Mouse (Mus musculus) midbrain, embryonic 12.5 days (tissue): ENCODE results near the gene Tcp1. TPM values are rescaled to one million over a fixed set of nuclear protein-coding genes. Genes with fewer than 3 reads are reported as not detected.

Source experiments
- ATAC-seq: fragments of 200-750 bp; cut with Nextera tagmentation; 2 replicates; pipeline ENCODE4 v1.8.0; 2017; ENCODE audit warnings: low read depth, moderate TSS enrichment, moderate library complexity; ENCODE audit not compliant: low FRiP score
- H3K27ac ChIP-seq: fragments of 300-500 bp; sonication (generic); replicated peaks from 2 replicates; pipeline ENCODE4 v1.5.1; 2016; ENCODE audit warnings: mild to moderate bottlenecking
- H3K27me3 ChIP-seq: fragments of 300-500 bp; sonication (generic); 2 replicates; pipeline ENCODE4 v1.6.1; 2016; ENCODE audit warnings: mild to moderate bottlenecking
- H3K36me3 ChIP-seq: fragments of 300-500 bp; sonication (generic); 2 replicates; pipeline ENCODE4 v1.6.1; 2016
- H3K4me1 ChIP-seq: fragments of 300-500 bp; sonication (generic); 2 replicates; pipeline ENCODE4 v1.6.1; 2016
- H3K4me2 ChIP-seq: fragments of 300-500 bp; sonication (generic); replicated peaks from 2 replicates; pipeline ENCODE4 v1.6.1; 2016; ENCODE audit warnings: mild to moderate bottlenecking, moderate library complexity
- H3K4me3 ChIP-seq: fragments of 300-500 bp; sonication (generic); 2 replicates; pipeline ENCODE4 v1.5.1; 2016; ENCODE audit warnings: mild to moderate bottlenecking
- H3K9ac ChIP-seq: fragments of 300-500 bp; sonication (generic); replicated peaks from 2 replicates; pipeline ENCODE4 v1.6.1; 2016; ENCODE audit warnings: mild to moderate bottlenecking, moderate library complexity
- H3K9me3 ChIP-seq: fragments of 300-500 bp; sonication (generic); 2 replicates; pipeline ENCODE4 v1.6.1; 2016; ENCODE audit warnings: mild to moderate bottlenecking
- WGBS: fragments of 180-500 bp; shearing (Covaris S2); methylation state at CpG from one replicate; pipeline ENCODE4 v1.1.7; 2016; 5-methylcytosine and 5-hydroxymethylcytosine counted together
- polyA plus RNA-seq: library from polyadenylated mRNA; unstranded; fragments of >200 nt; fragmentation: Nextera tagmentation; extraction: Ambion mirVana; gene quantifications from 2 replicates; pipeline ENCODE4 v1.2.1, GENCODE M21; 2016

Tcp1 gene
- polyA plus RNA-seq: 455 and 463 TPM in 2 replicates

DNA sequence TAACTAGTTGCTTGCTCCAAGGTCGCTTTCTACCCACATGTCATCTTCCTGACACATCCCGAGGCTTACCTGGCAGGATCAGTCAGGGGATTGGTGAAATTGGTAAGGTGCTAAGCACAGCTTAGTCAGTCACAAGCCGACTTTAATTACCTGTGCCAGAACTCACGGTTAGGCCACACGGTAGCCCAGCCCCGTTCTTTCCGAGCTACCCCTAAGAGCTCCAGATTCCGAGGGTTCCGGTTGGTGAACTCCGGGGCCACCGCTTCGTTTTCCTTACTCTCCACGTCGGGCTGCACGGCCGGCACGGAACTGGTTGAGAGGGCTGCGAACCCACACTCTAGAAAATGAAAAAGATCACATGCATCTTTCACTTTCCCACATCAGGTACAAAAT is at the start of gene Tcp1:
TSS of gene Tcp1 (plus strand) at position 214 of the 393 bp plus-strand sequence.
- Histone ChIP-seq H3K27me3 (no peaks in the 10 kb centered on the region), H3K4me1 (peaks cover 13% of the 10 kb centered on the region), H3K9ac (peak within 1 kb of the TSS; percentile 91), H3K4me3 (peak within 1 kb of the TSS; percentile 84), H3K36me3 (peaks cover 53% of the 10 kb centered on the region), H3K4me2 (peak within 1 kb of the TSS; percentile 90), H3K9me3 (no peaks in the 10 kb centered on the region), H3K27ac (peak within 1 kb of the TSS; percentile 85)
- 2% methylated on average over 18 of the region's 18 CpGs for WGBS
- ATAC-seq: peak; percentile 8; the same call in 1 of the 2 replicates

DNA sequence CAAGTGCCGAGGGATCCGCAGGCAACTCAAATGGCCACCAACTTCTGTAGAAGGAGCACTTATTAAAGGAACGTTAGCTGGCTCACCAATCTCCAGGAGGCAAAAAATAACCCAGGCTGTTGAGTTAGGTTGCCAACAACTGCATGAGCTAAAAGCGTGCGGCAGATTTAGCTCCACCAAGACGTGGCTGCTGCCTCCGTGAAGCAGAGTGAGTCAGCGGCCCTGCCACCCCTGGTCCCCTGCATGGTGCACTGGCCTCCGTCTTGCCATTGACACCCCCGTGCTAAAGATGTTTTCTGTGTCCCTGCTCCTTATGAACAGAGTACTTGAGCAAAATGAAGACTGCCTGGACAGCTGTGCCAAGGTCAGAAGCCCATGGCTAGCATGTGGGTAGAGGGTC is 48.6 kb upstream of the Tcp1 start:
- H3K9me3 ChIP-seq: no peaks in the 10 kb centered on the region
- no peak overlapping the region for H3K27ac ChIP-seq
- H3K9ac ChIP-seq: no peak overlapping the region
- no peaks in the 10 kb centered on the region for H3K27me3 ChIP-seq
- H3K4me1 ChIP-seq: no peaks in the 10 kb centered on the region
- no peak overlapping the region for H3K4me3 ChIP-seq
- H3K36me3 ChIP-seq: no peaks in the 10 kb centered on the region
- 82% methylated on average over 10 of the region's 10 CpGs for WGBS
- no peak overlapping the region for H3K4me2 ChIP-seq
- ATAC-seq: no peak

DNA sequence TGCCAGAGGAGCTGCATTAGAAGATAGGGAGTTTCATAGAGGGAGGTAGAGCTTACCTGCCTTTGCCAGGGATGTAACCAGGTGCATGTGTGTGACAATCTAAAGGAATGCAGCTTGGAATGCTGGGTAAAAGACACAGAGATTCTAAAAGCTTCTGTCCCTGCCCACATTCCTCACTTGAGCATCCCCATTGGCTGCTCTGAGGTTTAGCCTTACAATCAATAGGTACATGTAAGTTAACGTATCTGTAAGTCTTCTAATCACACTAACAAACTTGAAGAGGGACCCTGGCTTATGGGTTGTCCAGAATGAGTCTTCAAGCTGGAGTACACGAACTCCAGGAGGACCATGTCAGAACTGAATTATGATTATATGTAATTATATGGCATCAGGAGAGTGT is 47.5 kb upstream of the Tcp1 start, which contains the start of gene Mas1:
TSS of gene Mas1 (minus strand) at position 101 of the 400 bp plus-strand sequence.
- Histone ChIP-seq H3K9me3 (no peaks in the 10 kb centered on the region), H3K36me3 (no peaks in the 10 kb centered on the region), H3K4me1 (no peaks in the 10 kb centered on the region), H3K27me3 (no peaks in the 10 kb centered on the region), H3K4me3 (no peak within 1 kb of the TSS), H3K4me2 (no peak within 1 kb of the TSS), H3K27ac (no peak within 1 kb of the TSS), H3K9ac (no peak within 1 kb of the TSS)
- ATAC-seq: no peak
- WGBS: 55% methylated on average over 2 of the region's 2 CpGs

DNA sequence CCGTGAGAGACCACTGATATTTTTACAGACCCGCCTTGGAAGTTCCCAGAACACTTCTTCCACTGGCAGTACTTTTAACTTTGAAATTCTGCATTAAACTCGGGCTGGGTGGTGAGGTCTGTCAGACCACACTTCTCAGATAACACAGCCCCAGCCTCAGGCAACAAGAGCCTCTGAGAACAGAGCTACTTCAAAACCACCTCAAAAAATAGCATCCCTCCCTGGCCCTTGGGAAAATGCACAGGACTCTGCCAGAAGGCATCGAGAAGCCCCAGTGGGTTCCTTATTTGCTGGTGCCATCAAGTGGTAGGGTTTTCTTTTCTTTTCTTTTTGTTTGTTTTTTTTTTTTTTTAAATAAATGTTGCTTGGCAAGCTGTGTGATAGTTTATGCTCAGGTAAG is 46.9 kb upstream of the Tcp1 start:
- no peak overlapping the region for H3K27ac ChIP-seq
- 57% methylated on average over 4 of the region's 4 CpGs for WGBS
- H3K4me3 ChIP-seq: no peak overlapping the region
- no peak for ATAC-seq
- no peaks in the 10 kb centered on the region for H3K36me3 ChIP-seq
- H3K4me2 ChIP-seq: no peak overlapping the region
- H3K27me3 ChIP-seq: no peaks in the 10 kb centered on the region
- H3K4me1 ChIP-seq: no peaks in the 10 kb centered on the region
- H3K9me3 ChIP-seq: no peaks in the 10 kb centered on the region
- H3K9ac ChIP-seq: no peak overlapping the region

DNA sequence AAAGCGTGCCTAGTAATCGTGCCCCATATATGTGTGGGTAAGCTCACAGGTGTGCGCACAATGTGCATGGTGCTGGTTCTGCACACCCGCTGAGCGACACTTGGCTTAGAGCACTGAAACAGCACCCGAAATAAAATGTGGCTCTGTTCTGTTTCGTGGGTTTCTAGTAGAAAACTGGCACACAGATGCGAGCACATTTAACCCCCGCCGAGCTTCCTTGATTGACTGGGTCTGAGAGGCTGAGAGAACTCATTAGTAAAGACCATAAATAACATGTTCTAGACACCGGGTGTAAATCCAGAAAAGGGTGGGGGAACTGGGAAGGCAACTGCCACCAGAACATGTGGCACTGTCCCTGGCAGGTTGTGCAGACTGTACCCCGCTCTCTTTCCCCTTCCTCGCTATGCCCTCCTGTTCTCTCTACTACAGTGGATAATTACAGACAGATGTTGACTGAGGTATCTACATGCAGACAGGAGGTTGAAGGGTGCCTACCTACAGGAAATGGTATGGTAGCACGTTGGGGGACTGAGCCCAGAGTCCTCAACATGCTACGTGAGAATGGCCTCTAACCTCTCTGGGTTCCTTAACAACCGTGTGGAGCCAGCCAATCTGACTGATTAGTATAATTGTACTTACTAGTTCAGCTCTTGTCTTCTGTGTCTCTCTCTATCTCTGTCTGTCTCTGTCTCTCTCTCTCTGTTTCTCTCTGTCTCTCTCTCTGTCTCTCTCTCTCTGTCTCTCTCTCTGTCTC is 43.0 kb upstream of the Tcp1 start:
- no peaks in the 10 kb centered on the region for H3K36me3 ChIP-seq
- H3K9ac ChIP-seq: no peak overlapping the region
- no peak overlapping the region for H3K27ac ChIP-seq
- H3K4me3 ChIP-seq: no peak overlapping the region
- H3K9me3 ChIP-seq: no peaks in the 10 kb centered on the region
- no peaks in the 10 kb centered on the region for H3K27me3 ChIP-seq
- whole genome bisulfite sequencing: 79% methylated on average over 16 of the region's 16 CpGs
- no peak overlapping the region for H3K4me2 ChIP-seq
- no peaks in the 10 kb centered on the region for H3K4me1 ChIP-seq
- ATAC-seq: no peak

DNA sequence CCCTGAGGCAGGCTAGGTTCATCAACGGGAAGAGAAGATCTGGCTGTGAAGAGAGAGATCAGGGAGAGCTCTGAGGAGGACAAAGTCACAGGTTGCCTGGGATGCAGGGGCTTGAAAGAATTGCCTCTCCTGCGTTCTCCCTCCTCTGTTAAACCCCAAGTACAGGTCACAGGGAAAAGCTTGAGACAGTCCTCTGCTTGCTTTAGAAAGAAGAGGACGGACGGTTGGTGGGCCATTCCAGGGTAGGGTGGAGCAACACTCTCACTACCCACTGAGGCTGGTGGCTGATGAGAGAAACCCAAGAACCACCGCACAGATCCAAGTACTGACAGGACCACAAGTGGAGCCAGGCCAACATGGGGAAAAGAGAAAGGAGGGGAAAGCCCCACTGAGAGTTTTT is 39.8 kb upstream of the Tcp1 start, which contains the start of gene Mrgprh:
TSS of gene Mrgprh (plus strand) at position 301 of the 400 bp plus-strand sequence.
- no peaks in the 10 kb centered on the region for H3K36me3 ChIP-seq
- H3K4me2 ChIP-seq: no peak within 1 kb of the TSS
- H3K27me3 ChIP-seq: 0 out of 2 replicates have a peak, but pooled peaks cover 7% of the 10 kb centered on the region
- 81% methylated on average over 5 of the region's 5 CpGs for WGBS
- no peak within 1 kb of the TSS for H3K4me3 ChIP-seq
- H3K9ac ChIP-seq: no peak within 1 kb of the TSS
- H3K9me3 ChIP-seq: no peaks in the 10 kb centered on the region
- no peak for ATAC-seq
- H3K27ac ChIP-seq: no peak within 1 kb of the TSS
- peaks cover 2% of the 10 kb centered on the region; the same call in 1 of the 2 replicates for H3K4me1 ChIP-seq

DNA sequence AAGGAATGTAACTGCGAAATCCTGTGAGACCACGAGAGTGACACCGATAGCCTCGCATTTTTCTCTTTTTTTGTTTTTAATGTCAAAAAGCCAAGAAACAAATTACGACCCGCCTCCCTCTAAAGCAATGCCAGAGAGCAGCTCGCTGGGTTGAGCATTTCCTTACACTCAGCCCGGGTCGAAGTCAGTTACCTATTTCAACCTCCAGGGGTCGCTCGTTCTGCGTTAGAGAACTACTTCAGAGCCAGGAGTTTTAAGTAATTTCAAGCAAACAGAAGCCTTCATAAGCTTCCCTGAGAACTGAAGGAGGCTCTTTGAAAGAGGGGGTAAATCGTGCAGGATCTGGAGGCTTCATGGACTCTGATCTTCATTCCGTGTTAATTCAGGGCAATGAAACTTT is 35.3 kb upstream of the Tcp1 start:
- 3% methylated on average over 14 of the region's 14 CpGs for WGBS
- peak; percentile 52; the same call in 1 of the 2 replicates for ATAC-seq
- H3K36me3 ChIP-seq: no peaks in the 10 kb centered on the region
- H3K9me3 ChIP-seq: no peaks in the 10 kb centered on the region
- H3K4me3 ChIP-seq: no peak overlapping the region
- H3K9ac ChIP-seq: no peak overlapping the region; the same call in 1 of the 2 replicates
- 0 out of 2 replicates have a peak, but pooled peaks cover 7% of the 10 kb centered on the region for H3K27me3 ChIP-seq
- peaks cover 2% of the 10 kb centered on the region; the same call in 1 of the 2 replicates for H3K4me1 ChIP-seq
- peak overlapping the region; percentile 27; the same call in 1 of the 2 replicates for H3K4me2 ChIP-seq
- H3K27ac ChIP-seq: no peak overlapping the region

DNA sequence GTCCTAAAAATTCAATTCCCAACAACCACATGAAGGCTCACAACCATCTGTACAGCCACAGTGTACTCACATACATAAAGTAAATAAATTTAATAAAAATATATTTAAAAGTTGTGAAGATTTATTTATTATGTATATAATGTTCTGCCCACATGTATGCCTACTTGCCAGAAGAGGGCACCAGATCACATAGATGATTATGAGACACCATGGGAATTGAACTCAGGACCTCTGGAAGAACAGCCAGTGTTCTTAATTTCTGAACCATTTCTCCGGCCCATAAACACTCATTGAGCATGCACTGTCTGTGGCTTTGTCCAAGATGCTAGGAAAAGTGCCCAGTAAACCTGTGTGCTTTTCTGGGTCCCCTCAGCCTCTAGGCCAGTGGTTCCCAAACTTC is 34.3 kb upstream of the Tcp1 start:
- H3K27me3 ChIP-seq: 0 out of 2 replicates have a peak, but pooled peaks cover 7% of the 10 kb centered on the region
- WGBS: 73% methylated on average over 1 of the region's 1 CpGs
- no peak overlapping the region for H3K4me3 ChIP-seq

DNA sequence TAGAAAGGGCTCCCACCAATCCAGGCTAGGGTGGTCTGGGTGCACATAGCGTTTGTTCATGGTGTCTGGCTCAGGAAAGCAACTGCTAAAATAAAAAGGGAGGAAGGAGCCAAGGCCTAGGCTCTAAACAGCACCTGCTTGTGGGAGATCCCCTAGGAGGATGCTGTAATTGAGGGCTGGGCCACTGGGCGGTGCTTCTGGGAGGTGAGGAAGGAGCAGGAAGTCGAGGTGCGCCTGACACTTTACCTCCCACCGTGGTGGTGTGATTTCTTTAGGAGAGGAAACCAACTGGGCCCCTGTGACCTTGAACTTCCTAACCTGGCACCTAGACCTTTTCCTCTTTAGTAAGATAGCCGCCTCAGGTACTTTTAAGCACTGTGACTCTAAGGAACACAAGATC is 28.9 kb upstream of the Tcp1 start:
- no peak for ATAC-seq
- peaks cover 18% of the 10 kb centered on the region for H3K36me3 ChIP-seq

More for the DNA sequence above, 34.3 kb upstream of the Tcp1 start:
- Histone ChIP-seq H3K4me1 (peaks cover 2% of the 10 kb centered on the region; the same call in 1 of the 2 replicates), H3K9ac (no peak overlapping the region), H3K4me2 (no peak overlapping the region), H3K9me3 (no peaks in the 10 kb centered on the region), H3K36me3 (no peaks in the 10 kb centered on the region), H3K27ac (no peak overlapping the region)
- no peak for ATAC-seq

DNA sequence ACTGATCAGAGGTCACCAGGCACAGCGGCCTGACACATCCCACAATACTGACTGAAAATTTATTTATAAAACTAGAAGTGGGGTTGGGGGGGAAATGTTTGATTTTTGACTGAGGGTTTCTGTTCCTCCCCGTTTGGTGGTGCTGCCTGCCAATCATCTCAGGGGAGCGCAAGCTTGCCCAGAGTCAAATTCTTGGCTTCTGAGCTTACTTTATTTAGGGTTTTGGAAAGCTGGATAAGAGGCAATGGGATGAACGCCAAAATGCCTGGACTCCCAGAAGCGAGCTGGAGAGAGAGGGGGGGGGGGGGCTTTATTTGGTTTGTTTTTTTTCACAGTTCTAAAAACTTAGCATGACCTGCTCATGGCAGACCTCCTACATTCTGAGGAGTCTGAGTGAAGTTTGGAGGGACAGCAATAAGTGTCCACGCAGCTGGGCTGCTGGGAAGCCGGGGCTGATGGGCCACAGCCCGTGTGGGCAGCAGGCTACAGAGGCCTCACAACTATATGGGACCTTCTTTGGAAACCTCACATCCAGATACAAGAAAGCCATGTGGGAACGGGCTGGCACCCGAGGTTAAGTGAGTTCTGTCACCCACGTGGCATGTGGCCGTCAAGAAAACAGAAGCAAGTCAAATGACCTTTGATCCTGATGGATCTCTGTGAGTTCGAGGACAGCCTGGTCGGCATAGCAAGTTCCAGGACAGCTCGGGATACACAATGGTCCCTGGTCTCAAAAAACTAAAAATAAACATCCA is 28.3 kb upstream of the Tcp1 start:
- no peaks in the 10 kb centered on the region for H3K27me3 ChIP-seq
- H3K36me3 ChIP-seq: peaks cover 18% of the 10 kb centered on the region
- H3K4me1 ChIP-seq: no peaks in the 10 kb centered on the region
- H3K9ac ChIP-seq: no peak overlapping the region
- 84% methylated on average over 15 of the region's 15 CpGs for WGBS
- H3K27ac ChIP-seq: no peak overlapping the region
- H3K9me3 ChIP-seq: no peaks in the 10 kb centered on the region
- no peak overlapping the region for H3K4me2 ChIP-seq
- H3K4me3 ChIP-seq: no peak overlapping the region
- no peak for ATAC-seq

More for the DNA sequence above, 28.9 kb upstream of the Tcp1 start:
- Histone ChIP-seq H3K9me3 (no peaks in the 10 kb centered on the region), H3K4me1 (no peaks in the 10 kb centered on the region), H3K27me3 (no peaks in the 10 kb centered on the region), H3K27ac (no peak overlapping the region), H3K4me2 (no peak overlapping the region), H3K4me3 (no peak overlapping the region), H3K9ac (no peak overlapping the region)
- 39% methylated on average over 6 of the region's 6 CpGs for WGBS

DNA sequence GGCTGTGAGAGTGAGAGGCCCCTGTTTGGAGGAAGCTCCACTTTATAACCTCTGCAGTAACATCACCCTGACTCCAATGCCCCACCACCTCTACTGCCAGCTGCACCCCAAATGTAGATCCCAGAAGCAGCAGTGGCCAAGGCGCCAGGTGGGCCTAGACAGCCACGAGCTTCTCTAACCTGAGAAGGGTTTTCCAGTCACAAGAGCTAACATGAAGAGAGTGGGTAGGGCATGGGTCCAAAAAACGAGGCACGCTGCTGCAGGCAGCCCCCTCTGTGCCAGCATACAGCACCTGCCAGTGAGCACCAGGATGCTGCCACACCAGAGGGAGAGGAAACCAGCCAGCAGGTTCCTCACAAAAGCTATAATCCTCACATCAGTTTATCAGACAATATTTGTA is 24.4 kb upstream of the Tcp1 start:
- Histone ChIP-seq H3K27ac (no peak overlapping the region), H3K9ac (no peak overlapping the region), H3K4me3 (no peak overlapping the region), H3K27me3 (no peaks in the 10 kb centered on the region), H3K36me3 (peaks cover 27% of the 10 kb centered on the region), H3K4me1 (no peaks in the 10 kb centered on the region), H3K9me3 (no peaks in the 10 kb centered on the region), H3K4me2 (no peak overlapping the region)
- 93% methylated on average over 4 of the region's 4 CpGs for WGBS
- ATAC-seq: no peak

DNA sequence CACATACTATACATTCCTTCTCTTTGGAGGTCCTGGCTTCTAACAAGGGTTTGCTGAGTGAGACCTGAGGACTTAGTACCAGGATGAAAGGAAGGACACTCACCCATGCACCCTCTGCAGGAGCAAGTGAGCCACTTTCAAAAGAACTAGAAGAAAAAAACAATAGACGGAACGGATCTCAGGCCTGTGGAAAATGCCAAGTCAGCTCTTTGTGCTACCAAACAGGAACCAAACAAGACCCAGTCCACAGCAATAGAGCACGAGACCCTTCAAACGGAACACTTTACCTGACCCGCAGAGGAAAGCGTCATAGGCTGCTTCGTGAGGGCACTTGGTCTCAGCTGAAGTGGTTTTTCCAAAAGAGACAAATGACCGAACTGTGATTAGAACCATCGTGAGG is 23.5 kb upstream of the Tcp1 start:
- no peak overlapping the region for H3K4me3 ChIP-seq
- ATAC-seq: no peak
- H3K9ac ChIP-seq: no peak overlapping the region
- no peak overlapping the region for H3K4me2 ChIP-seq
- no peaks in the 10 kb centered on the region for H3K27me3 ChIP-seq
- 91% methylated on average over 9 of the region's 9 CpGs for WGBS
- H3K36me3 ChIP-seq: peaks cover 27% of the 10 kb centered on the region
- no peaks in the 10 kb centered on the region for H3K4me1 ChIP-seq
- H3K9me3 ChIP-seq: no peaks in the 10 kb centered on the region
- no peak overlapping the region for H3K27ac ChIP-seq
